Mouse (Mus musculus) left cerebral cortex, postnatal 25 days (tissue): ENCODE measurements at regions not wholly inside any gene's neighbourhood (a gene's known extent, or its start where the extent isn't known, plus 50 kb on each side); places are given as distances from the start of the nearest gene placed in this dataset.

Experiments
- DNase-seq, 2 experiments: peaks; one replicate each; pipeline ENCODE4 v3.0.0; 2022; ENCODE audit warnings: low spot score in 2 of 2, mixed read lengths in 1 of 2
- intact Hi-C: fragments of 180-260 bp; cut with DNase I; formaldehyde crosslinking; loops from one replicate; pipeline ENCODE4 v1.15.1; 2025

- no peak for DNase-seq
- intact Hi-C loops: no loop called here
These were observed 272.3 kb downstream of the Tle4 start for GRCm38 (mm10) chr19:14325353-14326052.

DNA sequence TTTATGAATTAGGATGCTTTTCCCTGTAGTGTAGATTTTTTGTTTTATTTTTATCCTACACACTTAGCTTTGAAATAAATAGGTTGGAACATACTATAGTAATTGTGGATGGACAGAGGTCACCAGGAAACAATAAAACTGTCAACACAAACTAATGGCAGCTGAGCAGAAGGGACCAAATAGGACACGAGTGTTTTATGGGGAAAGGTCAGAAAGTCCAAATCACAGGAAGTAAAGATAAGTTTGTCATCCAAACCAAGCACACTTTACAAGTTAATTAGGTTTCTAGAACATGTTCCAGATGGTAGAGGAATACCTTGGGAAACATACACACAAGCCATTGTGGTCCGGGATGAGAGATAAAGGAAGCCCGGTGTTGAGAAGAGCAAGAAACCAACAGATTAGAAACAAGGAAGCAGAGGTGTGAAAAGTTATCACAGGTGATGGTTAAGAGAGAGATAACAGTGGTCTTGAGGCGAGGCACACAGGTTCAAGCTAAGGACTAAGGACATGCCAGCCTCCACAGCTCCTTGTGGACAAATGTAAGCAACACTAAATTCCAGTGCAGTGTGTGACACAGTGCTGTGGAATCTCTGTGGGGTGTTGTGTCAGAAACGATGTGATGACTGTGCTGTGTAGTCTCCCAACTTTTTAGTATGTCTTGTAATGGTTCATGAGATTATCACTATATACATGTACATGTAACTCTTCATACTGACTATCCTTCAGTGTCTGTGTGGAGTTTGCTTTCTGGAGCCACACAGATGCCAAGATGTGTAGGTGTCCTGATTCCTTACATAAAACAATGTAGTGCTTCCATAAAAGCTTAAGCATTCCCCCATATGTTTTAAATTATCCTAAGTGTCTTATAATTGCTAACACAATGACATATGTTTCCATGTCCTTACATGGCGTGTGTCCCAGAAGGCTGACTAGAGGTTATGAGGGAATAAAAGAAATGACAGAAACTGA lies 264.5 kb downstream of the Tle4 start:
- intact Hi-C loops: no loop called here
- DNase-seq: peak in 1 of 2 experiments; percentile 54

- intact Hi-C loops: no loop called here
- no peak for DNase-seq
These were observed 260.8 kb downstream of the Tle4 start for GRCm38 (mm10) chr19:14337025-14337424.

DNA sequence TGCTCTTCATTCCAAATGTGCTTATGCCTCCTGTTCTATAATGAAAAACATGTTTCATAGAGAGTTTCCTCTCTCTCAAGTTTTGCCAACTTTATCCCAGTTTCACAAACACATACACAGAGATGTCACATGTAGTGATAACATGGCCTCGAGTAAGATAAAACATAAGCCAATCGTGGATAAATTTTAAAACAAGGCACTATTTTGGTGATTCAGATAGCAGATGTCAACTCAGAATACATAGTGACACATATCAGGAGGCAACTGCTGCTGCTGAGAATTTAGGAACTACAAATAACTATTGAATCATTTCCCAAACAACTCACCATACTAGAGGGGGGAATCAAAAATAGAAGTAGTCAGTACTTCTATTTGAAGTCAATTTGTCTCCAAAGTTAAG lies 257.1 kb downstream of the Tle4 start:
- intact Hi-C loops: no loop called here
- peak in 1 of 2 experiments; percentile 50 for DNase-seq

GRCm38 (mm10) chr19:14343890-14344289 lies 254.0 kb downstream of the Tle4 start:
- no peak for DNase-seq
- intact Hi-C loops: no loop called here

DNA sequence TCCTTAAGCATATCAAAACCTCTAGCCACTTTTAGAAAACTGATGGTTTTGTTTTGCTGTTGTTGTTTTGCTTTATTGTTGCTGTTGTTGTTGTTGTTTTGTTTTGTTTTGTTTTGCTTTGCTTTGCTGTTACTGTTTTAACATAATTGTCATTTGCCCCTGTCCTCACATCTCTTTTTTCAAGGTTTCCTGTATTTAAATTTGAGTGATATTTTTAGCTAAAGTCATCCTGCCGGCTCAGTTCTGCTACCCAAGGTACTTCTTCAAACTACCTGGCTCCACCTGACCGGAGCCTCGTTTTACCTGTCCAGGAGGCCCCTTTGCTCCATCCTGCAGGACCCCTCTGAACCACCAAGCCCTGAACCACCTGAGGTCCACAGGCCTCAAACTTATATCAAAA lies 253.4 kb downstream of the Tle4 start:
- DNase-seq: no peak
- intact Hi-C loops: no loop called here

- intact Hi-C loops: no loop called here
- DNase-seq: no peak
These were observed 250.8 kb downstream of the Tle4 start for GRCm38 (mm10) chr19:14347026-14347425.

DNA sequence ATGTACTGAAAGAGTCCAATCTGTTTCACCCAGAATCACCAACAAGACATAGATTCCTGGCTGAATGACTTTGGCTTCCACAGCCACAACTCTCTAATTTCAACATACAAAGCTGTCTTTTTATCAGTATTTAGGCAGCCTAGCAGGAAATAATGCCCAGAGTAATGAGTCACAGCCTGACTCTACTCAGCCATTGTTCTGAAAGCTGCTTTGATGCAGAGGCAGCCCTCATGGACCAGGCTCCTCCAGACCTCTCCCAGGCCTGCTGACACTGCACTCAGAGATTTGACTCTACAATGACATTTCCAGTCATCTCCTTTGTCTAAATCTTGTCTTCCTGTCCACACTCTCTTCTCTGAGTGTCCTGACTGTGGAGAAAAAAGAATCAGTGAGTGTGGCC lies 250.4 kb downstream of the Tle4 start:
- intact Hi-C loops: no loop called here
- no peak for DNase-seq

DNA sequence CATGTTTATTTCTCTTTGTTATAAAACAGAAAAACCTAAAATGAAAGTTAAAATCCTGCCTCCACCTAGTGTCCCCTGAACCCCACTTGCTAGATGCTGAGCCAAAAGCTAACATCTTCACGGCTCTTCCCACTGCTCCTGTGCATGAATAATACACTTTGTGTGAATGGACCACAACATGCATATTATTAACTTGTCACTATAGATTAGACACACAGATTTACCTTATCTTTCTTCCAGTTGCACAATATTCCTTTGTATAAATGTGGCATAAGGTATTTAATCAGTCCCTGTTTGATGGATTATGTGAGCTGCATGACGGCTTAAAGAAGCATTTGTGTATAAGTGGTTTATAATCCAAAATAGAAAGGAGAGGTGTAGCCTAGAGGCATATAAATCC lies 248.1 kb downstream of the Tle4 start:
- no peak for DNase-seq
- intact Hi-C loops: no loop called here

DNA sequence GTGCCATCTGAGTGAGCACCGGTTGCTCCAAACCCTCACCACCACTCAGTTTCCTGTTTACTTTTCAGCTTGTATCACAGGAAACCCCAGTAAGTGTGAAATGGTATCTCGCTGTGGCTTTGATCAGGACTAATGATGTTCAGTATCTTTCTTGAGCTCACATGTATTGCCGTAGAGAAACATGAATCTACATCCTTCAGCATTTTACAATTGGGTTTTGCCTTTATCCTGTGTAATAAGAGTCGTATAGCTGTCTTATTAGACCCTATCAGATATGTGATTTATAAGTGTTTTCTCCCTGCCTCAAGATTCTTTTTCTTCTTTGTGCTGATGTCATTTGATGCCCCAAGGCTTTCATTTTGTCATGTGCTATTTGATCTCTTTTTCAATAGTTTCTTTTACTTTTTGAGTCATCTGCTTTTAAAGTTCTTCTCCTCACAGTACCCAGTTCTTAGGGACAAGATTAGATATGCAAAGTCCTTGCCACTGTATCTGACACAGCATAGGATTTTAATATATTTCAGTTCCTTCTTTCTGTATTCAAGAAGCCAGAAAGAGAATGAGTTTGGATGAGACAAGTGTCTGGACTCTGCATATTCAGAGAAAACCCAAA lies 246.0 kb downstream of the Tle4 start:
- DNase-seq: no peak
- intact Hi-C loops: no loop called here

DNA sequence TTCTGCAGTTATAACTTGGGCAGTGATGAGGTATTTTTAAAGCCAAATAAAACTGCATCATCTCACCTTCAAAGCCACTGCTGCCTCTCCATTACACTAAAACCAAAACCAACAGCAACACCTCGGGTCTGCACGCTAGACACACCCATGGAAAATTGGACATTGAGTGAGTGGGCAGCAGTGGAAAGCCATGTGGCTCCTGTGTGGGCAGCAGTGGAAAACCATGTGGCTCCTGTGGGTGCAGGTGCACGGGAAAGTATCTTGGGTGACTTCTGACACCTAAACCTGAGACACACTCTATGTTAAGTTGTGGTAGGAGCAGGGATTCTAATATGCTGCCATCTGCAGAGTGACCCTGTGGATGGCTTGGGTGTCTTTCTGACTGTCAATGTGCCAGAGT lies 245.3 kb downstream of the Tle4 start:
- DNase-seq: no peak
- intact Hi-C loops: no loop called here

DNA sequence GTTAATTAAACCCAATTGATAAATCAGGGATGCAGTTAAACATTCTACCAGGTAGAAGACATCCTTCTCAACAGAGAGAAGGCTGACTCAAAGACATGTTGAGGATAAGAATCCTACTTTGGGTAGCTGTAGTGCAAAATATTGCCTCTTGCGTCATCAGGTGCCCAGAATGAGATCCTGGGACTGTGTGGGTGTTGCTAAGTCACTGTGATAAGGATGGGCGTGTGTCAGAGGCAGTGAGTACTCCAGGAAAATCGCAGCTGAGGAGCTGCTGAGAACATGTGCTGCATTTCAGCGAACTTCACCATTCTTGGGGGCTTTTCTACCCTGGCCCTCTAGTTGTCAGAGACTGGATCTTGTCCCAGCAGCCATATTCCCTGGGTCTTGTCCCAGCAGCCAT lies 244.7 kb downstream of the Tle4 start:
- intact Hi-C loops: no loop called here
- DNase-seq: peak in 1 of 2 experiments; percentile 68

DNA sequence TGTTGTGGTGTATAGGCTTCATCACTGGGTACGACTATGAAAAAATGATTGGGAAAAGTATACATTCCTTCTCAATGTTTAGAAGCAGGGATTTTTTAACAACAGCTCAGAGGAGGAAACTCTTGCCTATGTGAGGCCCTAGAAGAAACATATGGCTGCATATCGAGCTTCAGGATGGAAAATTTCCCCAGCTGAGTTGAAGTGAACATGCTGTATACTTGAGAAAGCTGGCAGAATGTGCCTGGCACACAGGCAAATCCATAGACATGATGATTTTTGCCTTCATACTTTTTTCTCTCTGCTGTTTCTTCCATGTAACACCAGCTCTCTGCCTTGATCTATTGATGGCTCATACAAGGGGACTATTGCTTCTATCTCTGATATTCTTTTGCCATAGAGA lies 242.7 kb downstream of the Tle4 start:
- intact Hi-C loops: no loop called here
- peak in 1 of 2 experiments; percentile 52 for DNase-seq

DNA sequence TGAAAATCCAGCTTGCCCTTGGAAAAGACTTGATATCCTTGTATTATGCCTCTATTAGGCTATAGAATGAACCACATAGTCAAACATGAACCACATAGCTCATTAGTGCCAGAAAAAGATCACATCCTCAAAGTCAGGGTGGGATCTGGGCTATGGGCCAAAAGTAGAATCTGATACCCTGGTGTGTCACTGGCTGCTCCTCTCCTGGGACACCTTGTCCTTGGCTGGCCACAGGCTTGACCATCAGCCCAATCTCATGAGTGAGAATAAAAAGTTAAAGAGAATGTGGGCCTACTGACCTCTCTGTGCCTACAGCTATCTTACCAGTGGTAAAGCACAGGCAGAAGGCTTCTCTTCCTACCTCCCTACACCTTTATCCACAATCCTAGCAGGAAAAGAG lies 241.9 kb downstream of the Tle4 start:
- intact Hi-C loops: no loop called here
- no peak for DNase-seq

DNA sequence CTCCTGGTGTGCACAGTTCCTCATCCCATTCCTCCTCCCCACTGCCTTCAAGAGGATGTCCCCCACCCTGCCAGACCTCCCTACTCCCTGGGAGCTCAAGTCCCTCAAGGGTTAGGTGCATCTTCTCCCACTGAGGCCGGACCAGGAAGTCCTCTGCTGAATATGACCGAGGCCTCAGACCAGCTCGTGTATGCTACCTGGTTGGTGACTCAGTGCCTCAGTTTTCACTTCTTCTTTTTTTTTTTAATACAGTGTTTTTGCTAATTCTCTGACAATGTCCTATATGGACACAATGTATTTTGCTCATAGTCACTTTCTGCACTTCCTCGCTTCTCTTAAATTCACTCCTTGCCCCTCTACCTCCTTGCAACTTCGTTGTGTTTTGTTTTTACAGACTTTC lies 237.2 kb downstream of the Tle4 start:
- DNase-seq: no peak
- intact Hi-C loops: no loop called here

GRCm38 (mm10) chr19:14369098-14369604 lies 228.7 kb downstream of the Tle4 start:
- DNase-seq: no peak
- intact Hi-C loops: no loop called here

GRCm38 (mm10) chr19:14371360-14371759 lies 226.5 kb downstream of the Tle4 start:
- peak in 1 of 2 experiments; percentile 32 for DNase-seq
- intact Hi-C loops: no loop called here

GRCm38 (mm10) chr19:14373996-14374395 lies 223.9 kb downstream of the Tle4 start:
- intact Hi-C loops: no loop called here
- no peak for DNase-seq

- intact Hi-C loops: no loop called here
- DNase-seq: no peak
These were observed 217.0 kb downstream of the Tle4 start for GRCm38 (mm10) chr19:14380898-14381297.

GRCm38 (mm10) chr19:14387796-14388195 lies 210.1 kb downstream of the Tle4 start:
- DNase-seq: no peak
- intact Hi-C loops: no loop called here
